Mouse (Mus musculus) intestine, postnatal 0 days (tissue): ENCODE data around the gene Iqschfp. TPM values are rescaled to one million over a fixed set of nuclear protein-coding genes. Genes with fewer than 3 reads are reported as not detected.
A peak's percentile ranks its signal among the peaks of the same experiment; 100 is the strongest.

Source experiments
- ATAC-seq: fragments of 200-750 bp; cut with Nextera tagmentation; 2 replicates; pipeline ENCODE4 v1.8.0; 2017; ENCODE audit warnings: mild to moderate bottlenecking, moderate TSS enrichment, moderate library complexity
- H3K27ac ChIP-seq: fragments of 300-500 bp; sonication (generic); 2 replicates; pipeline ENCODE4 v1.5.1; 2014; ENCODE audit warnings: mild to moderate bottlenecking, low read depth, low read length, moderate library complexity
- H3K27me3 ChIP-seq: fragments of 300-500 bp; sonication (generic); replicated peaks from 2 replicates; pipeline ENCODE4 v1.6.1; 2014; ENCODE audit warnings: low read length, mixed read lengths; ENCODE audit not compliant: control insufficient read depth, insufficient read depth
- H3K36me3 ChIP-seq: fragments of 300-500 bp; sonication (generic); 2 replicates; pipeline ENCODE4 v1.6.1; 2014; ENCODE audit warnings: mild to moderate bottlenecking, moderate library complexity; ENCODE audit not compliant: control insufficient read depth, insufficient read depth
- H3K4me1 ChIP-seq: fragments of 300-500 bp; sonication (generic); replicated peaks from 2 replicates; pipeline ENCODE4 v1.6.1; 2014; ENCODE audit warnings: antibody characterized with exemption, low read length, mixed read lengths; ENCODE audit not compliant: control insufficient read depth, insufficient read depth
- H3K4me2 ChIP-seq: fragments of 300-500 bp; sonication (generic); replicated peaks from 2 replicates; pipeline ENCODE4 v1.6.1; 2014; ENCODE audit warnings: low read depth, mild to moderate bottlenecking, moderate library complexity
- H3K4me3 ChIP-seq: fragments of 300-500 bp; sonication (generic); 2 replicates; pipeline ENCODE4 v1.5.1; 2014; ENCODE audit warnings: low read depth, low read length
- H3K9ac ChIP-seq: fragments of 300-500 bp; sonication (generic); 2 replicates; pipeline ENCODE4 v1.6.1; 2014; ENCODE audit warnings: mild to moderate bottlenecking, low read depth, low read length
- H3K9me3 ChIP-seq: fragments of 300-500 bp; sonication (generic); 2 replicates; pipeline ENCODE4 v1.6.1; 2016; ENCODE audit warnings: mixed run types; ENCODE audit not compliant: control insufficient read depth
- CTCF ChIP-seq: sonication (generic); IDR thresholded peaks from 2 replicates; pipeline ENCODE4 v1.5.1; 2016; ENCODE audit warnings: low read depth, mild to moderate bottlenecking, control low read depth, antibody characterized with exemption, moderate library complexity
- WGBS: fragments of 180-500 bp; shearing (Covaris S2); extraction: QIAGEN DNeasy Blood & Tissue Kit; methylation state at CpG from one replicate; pipeline ENCODE4 v1.1.7; 2014; 5-methylcytosine and 5-hydroxymethylcytosine counted together
- polyA plus RNA-seq: library from polyadenylated mRNA; unstranded; fragments of >200 nt; fragmentation: Nextera tagmentation; extraction: Ambion mirVana; gene quantifications from 2 replicates; pipeline ENCODE4 v1.2.1, GENCODE M21; 2015

Iqschfp gene
- polyA plus RNA-seq, 1 experiment from 2014 or later = 0.37 TPM

DNA sequence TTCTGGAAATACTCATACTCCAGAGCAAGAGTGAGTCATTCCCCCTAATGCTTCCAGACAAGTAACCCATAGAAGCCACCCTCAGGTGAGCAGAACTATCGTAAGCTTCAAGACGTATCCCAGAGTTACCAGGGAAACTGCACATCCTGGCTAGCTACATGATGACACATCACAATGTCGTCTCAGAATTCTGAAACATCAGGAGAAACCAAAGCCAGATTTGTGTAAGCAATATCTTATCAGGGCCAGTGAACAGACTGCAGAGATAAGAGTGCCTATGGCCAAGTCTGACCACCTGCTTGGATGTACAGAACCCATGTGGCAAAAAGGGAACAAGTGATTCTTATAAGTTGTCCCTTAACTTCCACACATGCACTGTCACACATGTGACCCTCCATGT is 612.8 kb downstream of the Iqschfp start:
- H3K27me3 ChIP-seq = no peaks in the 10 kb centered on the region
- H3K27ac ChIP-seq = no peak overlapping the region
- H3K4me3 ChIP-seq = no peak overlapping the region
- WGBS = 52% methylated on average over 3 of the region's 3 CpGs
- H3K36me3 ChIP-seq = no peaks in the 10 kb centered on the region
- TF ChIP-seq CTCF = no peak
- no peak overlapping the region for H3K9ac ChIP-seq
- no peak overlapping the region for H3K4me2 ChIP-seq
- H3K4me1 ChIP-seq = 0 out of 2 replicates have a peak, but pooled peaks cover 8% of the 10 kb centered on the region
- no peaks in the 10 kb centered on the region for H3K9me3 ChIP-seq
- no peak for ATAC-seq

DNA sequence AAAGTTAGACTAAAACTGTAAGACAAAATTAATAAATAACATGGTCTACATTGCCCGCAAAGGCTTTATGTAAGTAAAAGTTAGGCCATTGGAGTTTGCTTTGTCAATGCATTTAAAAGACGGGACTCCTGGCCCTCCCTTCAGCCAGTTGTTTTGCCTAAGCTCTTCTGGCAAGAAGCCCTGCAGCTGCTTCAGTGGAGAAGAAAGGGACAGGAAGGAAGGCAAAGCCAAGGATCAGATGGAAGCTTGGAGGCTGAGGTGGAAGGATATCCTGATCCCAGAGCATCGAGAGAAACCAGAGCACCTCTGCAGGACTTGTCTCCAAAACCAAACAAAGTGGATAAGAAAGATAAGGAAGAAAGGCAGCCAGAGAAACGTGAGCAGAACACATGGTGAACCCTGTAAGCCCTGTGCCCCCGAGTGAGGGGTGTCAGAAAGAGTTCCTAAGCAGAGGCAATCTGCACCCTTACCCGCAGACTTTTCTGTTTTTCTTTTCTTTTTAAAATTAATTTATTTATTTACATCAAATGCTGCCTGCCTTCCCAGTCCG is 614.8 kb downstream of the Iqschfp start:
- WGBS = 38% methylated on average over 7 of the region's 7 CpGs
- TF ChIP-seq CTCF = no peak
- H3K9me3 ChIP-seq = no peaks in the 10 kb centered on the region
- ATAC-seq = no peak
- no peaks in the 10 kb centered on the region for H3K36me3 ChIP-seq
- 0 out of 2 replicates have a peak, but pooled peaks cover 8% of the 10 kb centered on the region for H3K4me1 ChIP-seq
- no peaks in the 10 kb centered on the region for H3K27me3 ChIP-seq
- no peak overlapping the region for H3K27ac ChIP-seq
- H3K4me2 ChIP-seq = no peak overlapping the region
- H3K4me3 ChIP-seq = no peak overlapping the region
- no peak overlapping the region for H3K9ac ChIP-seq

GRCm38 (mm10) chr3:68508629-68509028 is 616.6 kb downstream of the Iqschfp start:
- peak; percentile 55; the same call in 1 of the 2 replicates for ATAC-seq
- H3K4me2 ChIP-seq = no peak overlapping the region
- no peak overlapping the region for H3K4me3 ChIP-seq
- H3K9ac ChIP-seq = no peak overlapping the region
- TF ChIP-seq CTCF = no peak
- WGBS = 39% methylated on average over 6 of the region's 6 CpGs
- no peaks in the 10 kb centered on the region for H3K9me3 ChIP-seq
- 0 out of 2 replicates have a peak, but pooled peaks cover 8% of the 10 kb centered on the region for H3K4me1 ChIP-seq
- H3K27ac ChIP-seq = peak overlapping the region; percentile 15
- H3K27me3 ChIP-seq = no peaks in the 10 kb centered on the region
- no peaks in the 10 kb centered on the region for H3K36me3 ChIP-seq

GRCm38 (mm10) chr3:68510872-68511271 is 618.8 kb downstream of the Iqschfp start:
- Histone ChIP-seq H3K4me3 (no peak overlapping the region), H3K4me2 (no peak overlapping the region), H3K36me3 (no peaks in the 10 kb centered on the region), H3K27ac (no peak overlapping the region), H3K27me3 (no peaks in the 10 kb centered on the region), H3K9me3 (no peaks in the 10 kb centered on the region), H3K9ac (no peak overlapping the region), H3K4me1 (peaks cover 9% of the 10 kb centered on the region; the same call in 1 of the 2 replicates)
- WGBS = 86% methylated on average over 5 of the region's 5 CpGs
- ATAC-seq = no peak
- no peak for TF ChIP-seq CTCF

GRCm38 (mm10) chr3:68511744-68512143 is 619.7 kb downstream of the Iqschfp start:
- no peak overlapping the region for H3K27ac ChIP-seq
- ATAC-seq = no peak
- no peak overlapping the region for H3K4me3 ChIP-seq
- H3K36me3 ChIP-seq = no peaks in the 10 kb centered on the region
- WGBS = 77% methylated on average over 4 of the region's 4 CpGs
- H3K27me3 ChIP-seq = no peaks in the 10 kb centered on the region
- no peak for TF ChIP-seq CTCF
- H3K4me2 ChIP-seq = no peak overlapping the region
- H3K9ac ChIP-seq = no peak overlapping the region
- H3K4me1 ChIP-seq = peaks cover 9% of the 10 kb centered on the region; the same call in 1 of the 2 replicates
- no peaks in the 10 kb centered on the region for H3K9me3 ChIP-seq

DNA sequence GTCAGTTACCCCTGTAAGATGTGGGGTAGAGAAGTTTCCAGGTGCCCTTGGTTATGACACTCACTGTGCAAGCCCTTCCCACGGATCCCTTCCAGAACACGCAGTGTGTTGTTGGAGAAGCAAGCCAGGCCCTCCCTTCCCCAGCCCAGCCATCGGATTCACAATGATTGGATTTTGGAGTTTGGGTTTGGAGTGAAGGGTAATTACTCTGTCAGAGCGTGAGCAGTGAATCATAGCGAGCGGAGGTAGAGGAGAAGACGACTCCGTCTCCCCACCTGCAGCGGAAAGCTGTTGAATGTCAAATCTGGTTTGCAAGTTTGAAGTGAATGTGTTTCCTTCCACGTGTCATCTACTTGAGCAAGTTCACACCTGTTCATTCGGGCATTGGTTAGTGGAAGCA is 620.3 kb downstream of the Iqschfp start:
- no peak for ATAC-seq
- no peak for TF ChIP-seq CTCF

More for the DNA sequence above, 620.3 kb downstream of the Iqschfp start:
- Histone ChIP-seq H3K9ac (no peak overlapping the region), H3K9me3 (no peaks in the 10 kb centered on the region), H3K27me3 (no peaks in the 10 kb centered on the region), H3K27ac (no peak overlapping the region), H3K4me1 (peaks cover 9% of the 10 kb centered on the region; the same call in 1 of the 2 replicates), H3K4me2 (no peak overlapping the region), H3K4me3 (no peak overlapping the region), H3K36me3 (no peaks in the 10 kb centered on the region)
- WGBS = 73% methylated on average over 11 of the region's 11 CpGs
